19 mouse cellular contexts compared by ENCODE assay signal in the genomic region with DNA sequence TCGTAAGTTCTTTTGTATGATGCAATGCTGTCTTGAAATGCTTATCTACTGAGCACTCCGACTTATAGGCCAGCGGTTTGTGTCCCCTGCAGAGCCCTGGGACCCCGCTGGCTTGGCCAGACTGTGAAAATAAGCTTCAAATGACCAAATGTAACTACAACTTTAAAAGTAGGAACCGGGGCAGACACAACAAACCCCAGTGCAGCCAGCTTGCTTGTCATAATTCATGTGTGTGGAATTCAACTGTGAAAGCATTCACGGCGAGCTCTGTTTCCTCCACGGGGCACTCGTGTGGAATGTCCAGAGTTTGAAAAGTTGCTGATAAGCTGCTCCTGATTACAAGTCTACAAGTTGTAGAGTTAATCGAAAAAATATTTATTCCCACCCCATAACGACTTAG.
DNase-seq lines count a peak whose midpoint lies in the region; ATAC-seq and TF ChIP-seq lines count a peak whose summit lies in the region.
"Had no signal": no experiment of that assay in that cellular context is flagged by ENCODE, and none has a peak within 500 bp of the region (broad histone marks: within the 10 kb centered on the region; RNA-seq: fewer than 3 reads in every experiment).

No protein-coding gene starts in this region.

- peak overlapping the region; percentile 2 for H3K4me2 ChIP-seq in heart, embryonic 14.5 days (ENCODE audit: low read length)
- no peak overlapping the region for H3K4me2 ChIP-seq in lung, embryonic 14.5 days
- H3K4me2 ChIP-seq in limb, embryonic 15.5 days = no peak overlapping the region
- H3K4me2 ChIP-seq: forebrain, embryonic 15.5 days; hindbrain, embryonic 14.5 days; liver, embryonic 11.5 days; midbrain, embryonic 12.5 days had no signal

- ATAC-seq in heart, embryonic 14.5 days (ENCODE audit: insufficient number of reproducible peaks, insufficient read depth, low FRiP score, low read depth) = peak; percentile 16; the same call in 1 of the 2 replicates
- 0 out of 2 replicates have a peak, but pooled peaks have one; percentile 24 for ATAC-seq in lung, embryonic 14.5 days (ENCODE audit: insufficient read depth)
- no peak for ATAC-seq in limb, embryonic 15.5 days (ENCODE audit: insufficient number of reproducible peaks, low FRiP score, low TSS enrichment, low read depth)
- ATAC-seq: forebrain, embryonic 15.5 days; intestine, postnatal 0 days had no signal

- H3K4me1 ChIP-seq in heart, embryonic 14.5 days (ENCODE audit: control insufficient read depth in 2 of 2, insufficient read depth in 2 of 2, low read length in 2 of 2) = peaks cover 13 to 23% of the 10 kb centered on the region in 2 experiments
- H3K4me1 ChIP-seq in heart, adult 2 months (ENCODE audit: control insufficient read depth, insufficient read depth, low read length) = peaks cover 4% of the 10 kb centered on the region
- H3K4me1 ChIP-seq in lung, embryonic 14.5 days (ENCODE audit: insufficient read depth) = peaks cover 9% of the 10 kb centered on the region; the same call in 1 of the 2 replicates
- H3K4me1 ChIP-seq in lung, adult 2 months (ENCODE audit: control insufficient read depth, insufficient read depth, low read length) = no peaks in the 10 kb centered on the region; the same call in 1 of the 2 replicates
- peaks cover 19% of the 10 kb centered on the region; the same call in 1 of the 2 replicates for H3K4me1 ChIP-seq in limb, embryonic 15.5 days
- H3K4me1 ChIP-seq: forebrain, embryonic 15.5 days; midbrain, embryonic 12.5 days had no signal

- DNase-seq in embryo, embryonic 10.5 days (ENCODE audit: low spot score) = peak; percentile 36
- no peak for DNase-seq in embryo, embryonic 9.5 days (ENCODE audit: extremely low spot score)
- DNase-seq in heart, adult 2 months = no peak
- DNase-seq in lung, embryonic 14.5 days = peak; percentile 45
- no peak for DNase-seq in lung, adult 2 months
- no peak for DNase-seq in left cerebral cortex, postnatal 25 days (ENCODE audit: low spot score in 2 of 2)
- DNase-seq: cerebellum, adult 9-10 months; kidney, postnatal 25 days; layer of hippocampus, adult 9-11 months; retina, postnatal 1 day; right cerebral cortex, postnatal 4 days had no signal

- no peak for TF ChIP-seq EP300 in heart, adult 2 months (IDR thresholded peaks at IDR 0.05; ENCODE audit: insufficient read depth, low read depth, low read length)

- no peak overlapping the region for H3K9ac ChIP-seq in heart, embryonic 14.5 days (ENCODE audit: low read length)
- H3K9ac ChIP-seq in heart, adult 2 months (ENCODE audit: low read depth, low read length) = no peak overlapping the region
- no peak overlapping the region for H3K9ac ChIP-seq in lung, embryonic 14.5 days
- no peak overlapping the region for H3K9ac ChIP-seq in limb, embryonic 15.5 days
- H3K9ac ChIP-seq: forebrain, embryonic 15.5 days; hindbrain, embryonic 14.5 days; midbrain, embryonic 12.5 days had no signal

- H3K27me3 ChIP-seq in heart, embryonic 14.5 days (ENCODE audit: control insufficient read depth, insufficient read depth, low read length) = no peaks in the 10 kb centered on the region
- H3K27me3 ChIP-seq in heart, adult 2 months (ENCODE audit: control insufficient read depth, insufficient read depth, low read length) = no peaks in the 10 kb centered on the region
- H3K27me3 ChIP-seq in lung, embryonic 14.5 days (ENCODE audit: insufficient read depth, low read length) = no peaks in the 10 kb centered on the region
- H3K27me3 ChIP-seq in limb, embryonic 15.5 days = no peaks in the 10 kb centered on the region
- H3K27me3 ChIP-seq: forebrain, embryonic 15.5 days; midbrain, embryonic 12.5 days had no signal

- no peaks in the 10 kb centered on the region for H3K79me2 ChIP-seq in heart, adult 2 months (replicated peaks; ENCODE audit: control insufficient read depth, insufficient read depth, low read length)

- H3K36me3 ChIP-seq in heart, embryonic 14.5 days (ENCODE audit: control insufficient read depth, insufficient read depth, low read length) = peaks cover 4% of the 10 kb centered on the region; the same call in 1 of the 2 replicates
- no peaks in the 10 kb centered on the region; the same call in 1 of the 2 replicates for H3K36me3 ChIP-seq in heart, adult 2 months (ENCODE audit: control insufficient read depth, insufficient read depth, low read length)
- H3K36me3 ChIP-seq in lung, embryonic 14.5 days (ENCODE audit: insufficient read depth) = no peaks in the 10 kb centered on the region
- no peaks in the 10 kb centered on the region; the same call in 1 of the 2 replicates for H3K36me3 ChIP-seq in limb, embryonic 15.5 days
- H3K36me3 ChIP-seq: forebrain, embryonic 15.5 days; midbrain, embryonic 12.5 days had no signal

- H3K27ac ChIP-seq in heart, embryonic 14.5 days (replicated peaks in 1 of 2; ENCODE audit: control insufficient read depth in 1 of 2, insufficient read depth in 1 of 2, low read depth in 2 of 2, low read length in 2 of 2) = peak overlapping the region; percentile 7 to 28
- H3K27ac ChIP-seq in heart, adult 2 months = no peak overlapping the region; the same call in 1 of the 2 replicates
- H3K27ac ChIP-seq in lung, embryonic 14.5 days (ENCODE audit: low read depth) = 0 out of 2 replicates have a peak overlapping the region, but pooled peaks have one; percentile 3
- 0 out of 2 replicates have a peak overlapping the region, but pooled peaks have one; percentile 7 for H3K27ac ChIP-seq in limb, embryonic 15.5 days
- H3K27ac ChIP-seq: forebrain, embryonic 15.5 days; hindbrain, embryonic 14.5 days; midbrain, embryonic 12.5 days had no signal

- no peak for TF ChIP-seq POLR2A in heart, adult 2 months (IDR thresholded peaks at IDR 0.05; ENCODE audit: insufficient read depth, low read depth, low read length)
- TF ChIP-seq POLR2A in lung, adult 2 months (IDR thresholded peaks at IDR 0.05; ENCODE audit: borderline replicate concordance, extremely low read depth, low read depth, low read length) = no peak

- intact Hi-C loops in heart, adult 2 months (cut with DNase I) = loop anchor here (5.0 kb wide), 2 partner anchors 74 to 479 kb away; no protein-coding TSS in a partner anchor
- intact Hi-C loops in left cerebral cortex, postnatal 25 days (cut with DNase I) = no loop called here

- WGBS in heart, embryonic 14.5 days = 17% methylated on average over 11 of the region's 11 CpGs
- 33% methylated on average over 11 of the region's 11 CpGs for WGBS in heart, adult 2 months
- 15% methylated on average over 11 of the region's 11 CpGs for WGBS in lung, embryonic 14.5 days
- 38% methylated on average over 11 of the region's 11 CpGs for WGBS in lung, adult 2 months
- WGBS in limb, embryonic 15.5 days = 36% methylated on average over 11 of the region's 11 CpGs

- no peaks in the 10 kb centered on the region for H3K9me3 ChIP-seq in heart, embryonic 14.5 days (ENCODE audit: control insufficient read depth, low read length)
- no peaks in the 10 kb centered on the region for H3K9me3 ChIP-seq in lung, embryonic 14.5 days (ENCODE audit: low read depth, low read length)
- H3K9me3 ChIP-seq in limb, embryonic 15.5 days = no peaks in the 10 kb centered on the region
- H3K9me3 ChIP-seq: forebrain, embryonic 15.5 days; midbrain, embryonic 12.5 days had no signal

- no peak for TF ChIP-seq CTCF in heart, adult 2 months (IDR thresholded peaks at IDR 0.05)
- TF ChIP-seq CTCF in lung, embryonic 14.5 days (IDR thresholded peaks at IDR 0.05; ENCODE audit: low read depth) = no peak
- no peak for TF ChIP-seq CTCF in lung, adult 2 months (IDR thresholded peaks at IDR 0.05; ENCODE audit: insufficient read depth, low read length)

- H3K4me3 ChIP-seq in heart, embryonic 14.5 days (ENCODE audit: control insufficient read depth in 1 of 2, insufficient read depth in 1 of 2, low read depth in 1 of 2, low read length in 2 of 2) = no peak overlapping the region
- H3K4me3 ChIP-seq in heart, adult 2 months = no peak overlapping the region
- no peak overlapping the region for H3K4me3 ChIP-seq in lung, embryonic 14.5 days (ENCODE audit: low read depth, low read length)
- no peak overlapping the region for H3K4me3 ChIP-seq in lung, adult 2 months (replicated peaks; ENCODE audit: extremely low read depth, low read depth, low read length)
- no peak overlapping the region for H3K4me3 ChIP-seq in limb, embryonic 15.5 days
- H3K4me3 ChIP-seq: forebrain, embryonic 15.5 days; midbrain, embryonic 12.5 days; myocyte had no signal

Comparison
In these comparisons a context has a peak if more than half of its experiments do, and no peak if none do; other contexts are left out.
1. DNase-seq: peak in embryo, embryonic 10.5 days (single experiment) and lung, embryonic 14.5 days (single experiment); none in embryo, embryonic 9.5 days (single experiment), heart, adult 2 months (0 of 2), lung, adult 2 months (single experiment) and left cerebral cortex, postnatal 25 days (0 of 2).